Mouse (Mus musculus) cerebellum, adult 9-11 months (tissue): Measurements from ENCODE around the gene Esr1.

Experiments used
- DNase-seq: peaks from one replicate; pipeline ENCODE4 v3.0.0; 2022

Gene Esr1

GRCm38 (mm10) chr10:4849881-4850280, 238.5 kb downstream of the Esr1 start:
- DNase-seq, result no peak

DNA sequence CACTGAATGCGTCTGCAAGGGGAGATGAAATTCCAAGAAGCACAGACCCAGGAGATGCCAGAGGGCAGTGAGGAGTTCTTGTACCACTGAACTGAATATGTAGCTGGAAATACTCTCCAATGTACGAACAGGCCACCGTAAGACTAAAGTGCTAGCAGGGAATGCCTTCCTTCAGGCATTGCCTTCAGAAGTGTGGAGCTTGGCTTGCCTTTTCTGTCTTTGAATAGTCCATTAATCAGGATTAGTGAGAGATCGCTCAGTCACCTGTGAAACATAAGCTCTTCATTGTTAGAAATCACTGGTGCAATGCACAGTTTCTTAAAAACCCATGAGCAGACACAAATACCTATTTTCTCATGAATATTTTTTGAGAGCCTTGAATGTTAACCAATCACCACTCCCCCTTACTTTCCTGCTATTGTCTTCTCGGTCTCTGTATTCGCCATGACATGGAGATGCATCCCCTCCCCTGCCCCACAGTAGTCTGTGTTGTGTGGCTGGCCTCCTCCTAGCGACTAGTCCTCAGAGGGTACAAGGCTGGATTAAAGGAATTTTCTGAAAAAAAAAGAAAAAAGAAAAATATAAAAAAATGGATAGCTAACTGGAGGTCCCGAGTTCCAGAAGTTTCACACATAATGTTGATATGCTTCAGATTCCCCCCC, 263.8 kb downstream of the Esr1 start:
- DNase-seq, result no peak

DNA sequence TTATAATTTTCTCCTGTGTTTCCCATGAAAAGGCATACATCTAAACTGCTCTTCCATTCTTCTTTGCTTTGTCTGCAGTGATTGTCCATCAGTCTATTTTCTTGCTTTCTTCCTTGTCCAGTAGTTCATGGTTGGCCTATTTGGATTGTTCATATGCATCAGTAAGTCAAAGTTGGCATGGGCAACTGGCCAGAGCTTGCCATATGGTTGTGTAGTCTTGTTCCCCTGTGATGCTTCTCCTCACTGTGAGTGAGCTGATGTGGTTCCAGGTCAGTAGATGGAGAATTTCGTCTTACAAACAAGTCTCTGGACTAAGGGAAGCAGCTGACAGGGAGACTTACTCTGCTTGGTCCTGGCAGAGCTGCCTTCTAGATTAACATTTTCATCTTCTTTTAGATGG, 270.0 kb downstream of the Esr1 start:
- peak; percentile 7 for DNase-seq

GRCm38 (mm10) chr10:4885506-4885905, 274.1 kb downstream of the Esr1 start:
- no peak for DNase-seq

DNA sequence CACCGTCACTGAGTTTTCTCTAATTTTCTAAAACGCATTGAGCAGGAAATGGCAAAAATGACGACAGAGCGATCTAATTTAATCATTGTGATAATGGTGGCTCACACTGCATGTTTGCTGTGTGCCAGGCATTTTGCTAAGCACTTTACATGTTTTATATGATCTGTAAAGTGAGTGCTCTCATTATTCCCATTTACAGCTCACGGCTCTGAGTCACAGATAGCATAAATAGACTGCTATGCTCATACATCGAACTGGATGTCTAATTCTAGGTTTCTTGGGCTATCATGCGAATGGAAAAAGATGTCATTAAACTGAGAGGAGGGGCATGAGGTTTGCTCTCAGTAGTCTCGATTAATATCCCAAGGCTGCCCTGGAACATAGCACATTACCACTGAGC, 274.6 kb downstream of the Esr1 start:
- no peak for DNase-seq

GRCm38 (mm10) chr10:4893475-4893874, 282.1 kb downstream of the Esr1 start:
- no peak for DNase-seq

GRCm38 (mm10) chr10:4897789-4898188, 286.4 kb downstream of the Esr1 start:
- DNase-seq, result no peak

DNA sequence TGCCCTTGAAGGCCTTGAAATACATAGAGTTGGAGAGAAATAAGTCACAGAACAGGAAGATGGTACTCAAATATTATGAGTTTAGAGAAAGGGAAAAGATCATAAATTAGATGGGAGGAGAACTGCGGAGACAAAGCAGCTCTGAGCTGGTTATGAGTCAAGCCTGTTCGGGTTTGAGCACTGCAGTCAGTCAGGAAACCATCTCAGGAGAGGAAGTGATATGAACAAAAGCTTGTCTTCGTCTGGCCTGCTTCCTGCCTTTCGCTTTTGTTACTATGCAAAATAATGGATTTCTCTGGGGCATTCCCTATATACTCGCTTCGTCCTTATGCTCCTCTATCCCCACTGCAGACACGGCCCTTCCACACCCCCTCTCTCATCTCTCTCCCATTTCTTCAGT, 288.9 kb downstream of the Esr1 start:
- no peak for DNase-seq

- no peak for DNase-seq
Measured at GRCm38 (mm10) chr10:4909271-4909670, 297.9 kb downstream of the Esr1 start.

GRCm38 (mm10) chr10:4910451-4910850, 299.1 kb downstream of the Esr1 start:
- no peak for DNase-seq

DNA sequence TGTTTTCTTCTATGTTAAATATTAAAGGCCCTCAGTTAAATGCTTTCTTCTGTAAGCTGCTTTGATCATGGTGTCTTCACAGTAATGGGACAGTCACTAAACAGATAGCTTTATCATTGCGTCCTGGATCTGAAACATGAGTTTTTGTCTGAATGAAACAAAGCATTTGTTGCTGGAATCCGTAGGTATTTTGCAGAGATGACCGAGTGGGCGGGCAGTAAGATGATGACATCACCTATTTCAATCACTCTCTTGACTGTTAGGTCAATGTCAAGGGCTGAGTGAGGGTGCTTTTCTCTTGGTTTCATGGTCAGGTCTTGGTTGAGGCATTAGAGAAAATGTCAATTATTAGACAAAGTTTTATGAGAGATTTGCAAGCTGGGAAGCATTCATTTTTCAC, 307.7 kb downstream of the Esr1 start:
- DNase-seq, result no peak

- DNase-seq, result no peak
Measured at GRCm38 (mm10) chr10:4923616-4924015, 312.2 kb downstream of the Esr1 start.

- DNase-seq, result no peak
Measured at GRCm38 (mm10) chr10:4924391-4924790, 313.0 kb downstream of the Esr1 start.

- DNase-seq, result no peak
Measured at GRCm38 (mm10) chr10:4943148-4943547, 331.8 kb downstream of the Esr1 start.

GRCm38 (mm10) chr10:4944725-4945124, 333.3 kb downstream of the Esr1 start:
- DNase-seq, result no peak

DNA sequence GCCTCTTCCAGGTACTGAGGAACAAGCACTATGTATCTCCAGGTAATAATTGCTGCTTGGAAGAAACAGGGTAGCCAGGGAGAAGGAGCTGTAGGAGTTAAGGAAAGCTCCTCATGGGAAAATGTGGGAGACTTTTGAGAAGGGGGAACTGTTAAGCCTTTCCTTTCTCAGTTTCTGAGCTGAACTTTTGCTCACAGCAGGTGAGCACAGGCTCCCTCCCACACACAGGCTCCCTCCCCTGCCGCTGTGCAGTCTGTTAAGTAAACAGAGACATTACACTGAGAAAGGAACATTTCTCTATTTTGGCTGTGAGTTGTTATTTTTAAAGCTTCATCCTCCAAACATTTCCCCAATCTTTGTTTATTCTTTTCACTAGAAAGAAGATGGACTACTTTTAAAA, 354.4 kb downstream of the Esr1 start:
- no peak for DNase-seq

DNA sequence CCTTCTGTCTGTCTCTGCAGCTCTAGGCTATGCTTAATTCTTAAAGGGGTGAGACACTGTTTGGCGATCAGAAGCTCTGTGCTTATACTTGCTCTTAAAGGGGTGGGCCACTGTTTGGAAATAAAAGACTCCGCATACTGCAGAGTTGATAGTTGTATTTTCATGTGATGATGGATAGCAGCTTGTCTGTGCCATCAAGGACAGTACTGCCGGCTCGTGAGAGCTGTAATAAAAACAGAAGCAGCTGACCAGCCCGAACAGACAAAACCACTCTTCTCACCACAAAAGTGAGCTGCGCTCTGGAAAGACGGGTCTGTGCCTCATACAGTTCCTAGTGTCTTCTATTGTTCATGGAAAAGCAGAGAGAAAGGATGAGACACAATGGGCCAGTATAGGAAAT, 359.8 kb downstream of the Esr1 start:
- DNase-seq, result no peak

- no peak for DNase-seq
Measured at GRCm38 (mm10) chr10:4971586-4971985, 360.2 kb downstream of the Esr1 start.

DNA sequence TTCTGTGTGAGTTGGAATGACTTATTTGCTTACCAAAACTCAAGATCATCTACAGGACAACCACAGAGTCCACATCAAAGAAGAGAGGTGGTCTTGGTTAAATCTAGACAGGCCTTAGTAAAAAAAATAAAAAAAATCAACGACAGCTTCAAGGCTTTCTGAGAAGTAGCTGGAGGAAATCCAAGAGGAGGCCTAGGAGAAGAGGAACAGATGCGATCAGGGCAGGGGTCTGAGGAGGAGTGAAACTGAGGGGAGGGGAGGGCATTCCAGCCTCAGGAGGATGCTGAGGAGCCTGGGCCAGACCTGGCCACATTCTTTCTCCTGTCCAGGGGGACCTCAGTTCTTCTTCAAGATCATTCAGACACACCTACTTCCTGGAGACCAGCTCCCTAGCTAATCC, 360.6 kb downstream of the Esr1 start:
- no peak for DNase-seq

GRCm38 (mm10) chr10:4974246-4974645, 362.9 kb downstream of the Esr1 start:
- no peak for DNase-seq

DNA sequence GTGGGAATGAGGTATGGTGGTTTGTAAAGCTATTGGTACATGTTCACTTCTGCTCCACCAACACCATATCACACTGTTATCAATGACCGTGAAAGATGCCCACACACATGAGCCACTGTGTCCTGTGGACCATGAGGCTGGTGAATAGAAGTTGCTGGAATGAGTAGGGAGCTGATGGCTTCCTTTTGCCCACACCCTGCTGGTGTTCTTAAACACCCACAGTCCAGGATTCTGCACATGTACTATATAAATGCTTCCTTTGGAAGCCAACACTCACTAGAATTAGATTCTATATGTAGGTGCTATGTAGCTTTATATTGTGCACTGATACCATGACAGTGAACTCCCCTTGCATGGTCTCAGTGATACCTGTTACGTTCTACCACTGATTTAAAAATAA, 365.2 kb downstream of the Esr1 start:
- no peak for DNase-seq

- no peak for DNase-seq
Measured at GRCm38 (mm10) chr10:4977374-4977773, 366.0 kb downstream of the Esr1 start.

- no peak for DNase-seq
Measured at GRCm38 (mm10) chr10:4983919-4984318, 372.5 kb downstream of the Esr1 start.

DNA sequence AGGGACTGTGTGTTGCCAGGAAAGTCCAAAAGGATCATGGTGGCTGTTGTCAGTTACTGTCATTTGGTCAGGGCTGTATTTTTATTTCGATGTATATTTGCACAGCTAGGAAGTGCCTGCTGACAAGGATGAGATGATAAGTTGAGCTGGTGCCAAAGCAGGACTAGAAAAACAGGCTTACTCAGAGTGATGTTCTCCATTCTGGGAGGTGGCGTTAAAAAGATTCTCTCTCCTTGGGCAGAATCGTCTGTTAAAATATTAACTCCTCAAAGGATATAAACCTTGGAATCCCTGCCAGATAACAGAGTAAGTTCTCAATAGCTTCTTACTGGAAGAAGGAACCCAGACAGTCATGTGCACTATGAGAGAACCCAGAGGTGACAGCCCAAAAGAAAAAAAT, 382.4 kb downstream of the Esr1 start:
- no peak for DNase-seq

DNA sequence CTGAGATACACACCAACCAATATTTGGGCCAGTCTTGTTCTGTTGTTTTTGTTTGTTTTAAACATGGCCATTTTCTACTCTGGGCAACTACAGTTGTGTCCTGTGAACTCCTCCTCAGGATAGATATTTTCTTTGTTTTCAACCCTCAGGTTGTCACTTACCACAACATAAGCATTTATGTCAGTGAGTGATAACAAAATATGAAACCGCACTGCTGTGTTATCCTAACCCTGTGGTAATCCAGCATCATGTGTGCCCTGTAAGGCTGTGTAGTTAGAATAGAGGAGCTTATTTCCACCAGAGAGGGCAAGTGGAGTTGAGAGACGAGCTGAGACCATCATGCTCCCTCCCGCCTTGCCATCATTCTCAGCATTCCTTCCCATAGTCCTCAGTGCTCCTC, 385.2 kb downstream of the Esr1 start:
- DNase-seq, result no peak
